Mouse (Mus musculus): ENCODE results near the gene Ceacam1. TPM values are rescaled to one million over a fixed set of nuclear protein-coding genes. Genes with fewer than 3 reads are reported as not detected.

Ceacam1 gene
- total RNA-seq, 2 experiments from 2014 or later: 14.3 to 17.4 TPM

DNA sequence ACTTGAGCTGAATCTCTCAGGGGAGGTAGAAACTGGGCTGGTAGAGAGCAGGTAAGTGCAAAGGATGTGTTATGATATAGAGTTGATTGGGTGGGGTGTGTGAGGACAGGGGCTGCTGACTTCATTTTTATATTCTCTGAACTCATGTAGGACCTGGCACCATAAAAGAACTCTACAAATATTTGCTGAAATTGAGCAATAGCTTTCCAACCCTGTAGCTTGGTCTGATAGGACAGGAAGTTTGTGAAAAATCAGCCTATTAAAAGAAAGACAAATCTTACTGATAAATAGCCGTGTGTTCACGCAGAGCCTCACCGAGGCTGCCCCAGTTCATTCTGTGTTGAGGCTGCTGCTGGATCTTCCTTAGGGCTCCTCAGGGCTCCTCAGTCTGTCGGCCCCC is 57.5 kb downstream of the Ceacam1 start:
- intact Hi-C loops (cut with DNase I): loop anchor here (5.0 kb wide), 2 partner anchors 117 to 177 kb away; partner anchors contain the start of gene Ceacam2
- no peak for DNase-seq

DNA sequence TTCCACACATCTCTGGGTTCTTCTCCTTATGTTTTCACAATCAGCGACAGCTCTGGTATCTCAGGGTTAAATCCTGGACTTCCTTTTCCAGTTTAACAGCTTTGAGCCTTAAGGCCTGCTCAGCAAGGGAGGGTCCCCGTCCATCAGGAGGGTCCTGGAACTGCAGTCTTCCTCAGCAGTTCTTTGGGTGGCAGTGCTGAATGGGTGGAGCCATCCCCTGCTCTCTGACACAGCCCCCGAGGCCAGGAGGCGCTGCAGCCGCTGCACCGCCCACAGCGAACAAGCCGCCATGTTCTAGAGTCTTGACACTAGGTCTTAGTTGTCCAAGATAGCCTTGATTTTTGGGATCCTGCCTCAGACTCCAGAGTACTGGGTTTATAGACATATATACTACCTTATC is 57.9 kb downstream of the Ceacam1 start:
- intact Hi-C loops (cut with DNase I): no loop called here

DNA sequence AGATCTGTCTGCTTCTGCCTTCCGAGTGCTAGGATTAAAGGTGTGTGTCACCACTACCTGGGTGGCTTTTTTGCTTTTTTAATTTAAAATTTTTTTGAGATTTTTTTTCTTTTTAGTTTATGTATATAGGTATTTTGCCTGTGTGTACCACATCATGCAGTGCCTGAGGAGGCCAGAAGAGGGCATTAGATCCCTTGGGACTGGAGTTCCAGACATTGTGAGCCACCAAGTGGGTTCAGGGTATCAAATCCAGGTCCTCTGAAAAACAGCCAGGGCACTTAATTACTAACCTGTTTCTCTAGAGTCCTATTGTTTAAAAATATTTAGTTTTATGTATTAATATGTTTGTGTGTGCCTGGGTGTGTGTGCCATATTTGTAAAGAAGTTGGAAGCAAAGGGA is 59.8 kb downstream of the Ceacam1 start:
- intact Hi-C loops (cut with DNase I): no loop called here
- DNase-seq: peak in 1 of 2 experiments; percentile 40

More for the DNA sequence above, 57.9 kb downstream of the Ceacam1 start:
- no peak for DNase-seq

DNA sequence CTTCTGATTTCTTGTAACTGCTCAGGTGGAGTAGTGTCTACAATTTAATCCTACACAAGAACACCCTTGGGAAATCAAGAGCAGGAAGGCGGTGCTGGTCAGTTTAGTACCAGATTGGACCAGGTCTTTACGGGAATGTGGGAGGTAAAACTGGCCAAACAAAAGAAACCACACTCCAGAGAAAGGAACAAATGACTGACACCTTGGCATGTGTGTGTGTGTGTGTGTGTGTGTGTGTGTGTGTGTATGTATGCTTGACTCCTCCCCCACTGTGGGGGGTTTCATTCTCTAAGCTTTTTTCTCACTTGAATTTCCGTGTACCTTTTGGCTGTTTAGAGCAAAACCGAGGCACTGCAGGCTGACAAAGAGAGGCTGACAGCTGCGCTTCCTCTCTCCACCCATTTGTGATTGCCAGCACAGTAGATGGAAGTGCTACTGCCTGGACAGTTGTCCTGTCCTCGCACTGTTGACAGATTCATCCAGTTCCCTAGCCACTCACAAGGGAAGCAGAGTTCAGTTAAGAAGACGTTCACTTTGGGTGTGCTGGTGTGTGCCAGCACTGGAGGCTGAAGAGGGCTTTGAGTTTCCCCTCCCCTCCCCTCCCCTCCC is 64.5 kb downstream of the Ceacam1 start, which contains the start of gene Cxcl17:
Gene Cxcl17 (minus strand): TSS at position 54 of the 609 bp plus-strand sequence.
- peak in 1 of 2 experiments; percentile 20 for DNase-seq
- intact Hi-C loops (cut with DNase I): no loop called here

DNA sequence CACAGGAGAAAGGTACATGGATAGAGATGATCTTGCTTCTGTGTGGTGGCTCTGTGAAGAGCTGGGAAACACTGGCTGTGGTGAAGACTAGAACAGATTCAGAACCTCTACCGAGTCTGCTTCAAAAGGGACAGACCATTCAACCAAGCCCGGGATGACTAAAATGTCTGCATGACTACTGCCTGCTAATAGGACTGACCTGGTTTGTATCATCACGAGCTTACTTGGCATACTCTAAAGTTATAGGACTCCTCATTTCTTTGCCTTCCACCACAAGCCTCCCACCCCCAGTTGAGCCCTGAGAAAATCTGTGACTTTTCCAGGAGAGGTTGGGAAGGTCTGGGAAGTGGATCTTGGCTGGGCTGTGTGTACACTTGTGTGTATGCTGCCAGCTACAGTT is 65.5 kb downstream of the Ceacam1 start:
- DNase-seq: no peak
- intact Hi-C loops (cut with DNase I): no loop called here

Other genes with a start within 250 kb of the Ceacam1 start
- gene Gsk3a, start 239.8 kb downstream of the Ceacam1 start, total RNA-seq (2021): 10 to 100 TPM; 58.6 to 66.6 TPM
- 10 to 100 TPM; 32.8 to 33.2 TPM for gene Erf, start 226.8 kb downstream of the Ceacam1 start, total RNA-seq (2021)
- 10 to 100 TPM; 71.2 to 78.7 TPM for gene Cic, start 209.9 kb downstream of the Ceacam1 start, total RNA-seq (2021)
- 1 to 10 TPM; 5.1 to 5.6 TPM for gene Pafah1b3, start 179.6 kb downstream of the Ceacam1 start, total RNA-seq (2021)
- gene Prr19, start 176.2 kb downstream of the Ceacam1 start, total RNA-seq (2021): not detected
- gene Tmem145, start 171.5 kb downstream of the Ceacam1 start, total RNA-seq (2021): not detected
- gene Megf8, start 160.4 kb downstream of the Ceacam1 start, total RNA-seq (2021): 10 to 100 TPM; 26.7 to 29.6 TPM
- not detected for gene Cnfn, start 107.9 kb downstream of the Ceacam1 start, total RNA-seq (2021)
- gene Lipe, start 78.9 kb downstream of the Ceacam1 start, total RNA-seq (2021): 10 to 100 TPM; 43.2 to 55.0 TPM
- not detected for gene Cxcl17, start 64.7 kb downstream of the Ceacam1 start, total RNA-seq (2021)
- 1 to 10 TPM; 1.9 to 2.0 TPM for gene Ceacam2, start 62.3 kb upstream of the Ceacam1 start, total RNA-seq (2021)
- gene Erich4, start 138.3 kb upstream of the Ceacam1 start, total RNA-seq (2021): under 1 TPM in 1 of 2 experiments, not detected in 1; 0.53 TPM
- 10 to 100 TPM; 55.5 to 60.6 TPM for gene Dmac2, start 141.8 kb upstream of the Ceacam1 start, total RNA-seq (2021)
- 1 to 10 TPM; 4.9 to 5.8 TPM for gene B3gnt8, start 149.1 kb upstream of the Ceacam1 start, total RNA-seq (2021)
- gene Bckdha, start 181.4 kb upstream of the Ceacam1 start, total RNA-seq (2021): 100 to 1,000 TPM; 132 to 146 TPM
- gene Exosc5, start 181.6 kb upstream of the Ceacam1 start, total RNA-seq (2021): 10 to 100 TPM; 16.9 to 17.2 TPM
- under 1 TPM in 1 of 2 experiments, not detected in 1; 0.37 TPM for gene Tmem91, start 197.6 kb upstream of the Ceacam1 start, total RNA-seq (2021)
- gene B9d2, start 203.2 kb upstream of the Ceacam1 start, total RNA-seq (2021): 10 to 100 TPM; 11.0 to 11.3 TPM
- 10 to 100 TPM; 31.7 to 36.1 TPM for gene Tgfb1, start 209.4 kb upstream of the Ceacam1 start, total RNA-seq (2021)
- gene Ccdc97, start 241.5 kb upstream of the Ceacam1 start, total RNA-seq (2021): 10 to 100 TPM; 47.0 to 50.7 TPM